Mouse (Mus musculus): Measurements from ENCODE around the gene Ppef1. TPM values are rescaled to one million over a fixed set of nuclear protein-coding genes. Genes with fewer than 3 reads are reported as not detected.

Gene Ppef1
- polyA plus RNA-seq, 1 experiment, result not detected

- no peak for DNase-seq (ENCODE audit: low read depth)
Observed at GRCm38 (mm10) chrX:160598562-160599458, 136.8 kb downstream of the Ppef1 start.

- DNase-seq (ENCODE audit: low read depth), result no peak
Observed at GRCm38 (mm10) chrX:160598055-160598454, 137.5 kb downstream of the Ppef1 start.

- DNase-seq (ENCODE audit: low read depth), result no peak
Observed at GRCm38 (mm10) chrX:160592933-160593332, 142.6 kb downstream of the Ppef1 start.

- no peak for DNase-seq (ENCODE audit: low read depth)
Observed at GRCm38 (mm10) chrX:160590147-160590546, 145.4 kb downstream of the Ppef1 start.

GRCm38 (mm10) chrX:160588523-160588922, 147.0 kb downstream of the Ppef1 start:
- no peak for DNase-seq (ENCODE audit: low read depth)

GRCm38 (mm10) chrX:160585110-160585509, 150.5 kb downstream of the Ppef1 start:
- DNase-seq (ENCODE audit: low read depth), result no peak

GRCm38 (mm10) chrX:160584148-160584838, 151.3 kb downstream of the Ppef1 start:
- DNase-seq (ENCODE audit: low read depth), result no peak

- DNase-seq (ENCODE audit: low read depth), result no peak
Observed at GRCm38 (mm10) chrX:160583589-160583988, 152.0 kb downstream of the Ppef1 start.

Other genes starting within 250 kb of the Ppef1 start
- gene Phka2, start 233.6 kb downstream of the Ppef1 start, polyA plus RNA-seq (2012; rRNA removed), result 24.7 and 29.5 TPM in 2 replicates
- not detected in 2 replicates for gene Rs1, start 32.2 kb upstream of the Ppef1 start, polyA plus RNA-seq (2012; rRNA removed)
- 0.11 and 0.13 TPM in 2 replicates for gene Gja6, start 171.3 kb upstream of the Ppef1 start, polyA plus RNA-seq (2012; rRNA removed)

Data from gonadal fat pad, adult 2 months (tissue).